Mouse (Mus musculus): ENCODE results near the gene Primpol. TPM values are rescaled to one million over a fixed set of nuclear protein-coding genes. Genes with fewer than 3 reads are reported as not detected.
A peak's percentile ranks its signal among the peaks of the same experiment; 100 is the strongest.
"Not testable (repeated sequence)": the region's sequence is repeated elsewhere in the genome, so short reads cannot be mapped to it uniquely, and the experiment has no call there.

Primpol gene
- total RNA-seq, 2 experiments from 2014 or later, result 11.0 to 13.3 TPM

DNA sequence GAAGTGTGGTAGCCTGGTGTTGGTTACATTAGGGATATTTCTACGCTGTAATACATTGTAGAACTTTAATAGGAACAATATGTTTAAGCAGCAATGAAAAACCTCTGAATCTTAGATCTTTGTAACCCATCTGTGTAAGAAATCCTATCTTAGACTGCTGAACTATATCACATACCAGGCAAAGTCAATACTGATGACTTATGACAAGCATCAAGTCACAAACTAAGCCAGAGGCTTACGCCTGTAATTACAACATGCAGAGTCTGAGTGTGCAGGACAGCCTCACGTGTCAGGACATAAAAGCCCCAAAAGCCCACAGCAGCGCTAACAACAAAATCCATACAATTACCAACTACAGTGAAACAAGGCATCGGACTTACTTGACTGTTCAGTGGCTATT lies 13.4 kb downstream of the Primpol start:
- no peak for DNase-seq

DNA sequence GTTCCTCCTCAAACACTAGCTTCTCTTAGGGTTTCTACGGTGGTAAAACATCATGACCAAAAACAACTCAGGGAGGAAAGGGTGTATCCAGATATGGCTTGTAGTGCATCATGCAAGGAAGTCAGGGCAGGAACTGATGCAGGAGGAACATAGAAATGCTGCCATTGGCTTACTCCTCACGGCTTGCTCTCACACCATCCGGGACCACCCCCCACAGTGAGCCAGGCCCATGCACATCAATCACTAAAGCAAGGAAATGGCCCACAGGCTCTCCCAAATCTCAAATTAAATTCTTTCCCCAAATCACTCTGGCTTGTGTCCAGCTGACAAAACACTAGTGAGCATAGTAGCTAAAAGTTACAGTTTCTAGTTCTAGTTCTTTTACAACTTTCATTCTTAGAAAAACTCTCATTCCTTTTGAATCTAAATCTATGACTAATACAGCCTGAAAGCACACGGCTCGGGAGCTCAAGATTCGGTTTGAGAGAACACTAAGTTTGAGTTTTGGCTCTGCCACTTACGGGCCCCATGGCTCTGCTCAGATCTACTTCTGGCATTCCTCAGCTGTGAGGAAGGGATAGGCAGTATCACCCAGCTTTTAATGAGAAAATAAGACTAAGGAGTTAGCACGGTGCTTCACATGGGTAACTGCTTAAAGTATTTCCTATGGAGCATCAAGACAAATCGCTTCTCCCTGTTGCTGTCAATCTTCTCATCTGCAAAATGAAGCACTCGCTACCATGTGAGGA lies 15.9 kb downstream of the Primpol start:
- no peak for DNase-seq

DNA sequence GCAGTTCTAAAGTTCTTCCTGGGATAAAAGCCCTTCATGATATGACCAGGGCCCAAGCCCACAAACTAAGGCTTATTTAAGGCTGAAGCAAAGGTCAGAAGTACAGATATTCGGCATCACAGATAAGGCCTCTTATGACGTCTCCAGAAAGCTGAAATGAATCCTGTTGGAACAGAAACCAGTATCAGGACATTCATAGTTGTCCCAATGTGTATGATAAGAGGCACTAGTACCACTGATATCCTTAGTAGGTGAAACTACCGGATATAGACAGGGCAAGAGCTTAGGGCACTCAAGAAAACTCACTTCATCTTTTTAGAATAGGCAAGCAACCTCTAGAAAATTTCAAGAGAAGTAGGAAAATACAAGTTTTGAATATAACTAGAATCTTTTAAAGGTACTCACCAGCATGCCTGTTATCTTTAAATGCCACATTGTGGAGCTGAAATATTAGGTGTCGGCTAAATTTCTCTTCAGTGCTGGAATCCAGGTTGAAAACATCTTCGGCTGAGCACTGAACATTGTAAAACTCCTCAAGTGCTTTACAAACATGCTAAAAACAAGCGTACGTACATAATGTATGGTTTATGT lies 17.6 kb downstream of the Primpol start:
- no peak for DNase-seq

DNA sequence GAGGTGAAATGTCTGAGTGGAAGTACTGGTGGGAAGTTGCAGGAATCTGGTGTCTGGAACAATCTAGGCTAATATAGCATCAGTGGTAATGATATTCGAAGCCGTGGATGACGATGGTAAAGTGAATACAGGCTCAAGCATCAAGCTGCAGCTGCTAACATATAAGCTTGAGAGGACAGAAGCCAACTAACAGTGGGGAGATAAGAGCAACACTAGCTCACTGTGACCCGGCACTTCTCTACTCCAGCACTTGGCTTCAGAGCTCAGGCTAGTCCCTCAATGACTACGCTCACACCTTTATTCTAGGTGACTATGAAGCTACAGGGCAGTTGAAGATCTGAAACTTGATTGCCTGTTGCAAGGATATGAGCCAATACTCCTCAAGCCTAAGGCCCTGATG lies 18.3 kb downstream of the Primpol start:
- no peak for DNase-seq

DNA sequence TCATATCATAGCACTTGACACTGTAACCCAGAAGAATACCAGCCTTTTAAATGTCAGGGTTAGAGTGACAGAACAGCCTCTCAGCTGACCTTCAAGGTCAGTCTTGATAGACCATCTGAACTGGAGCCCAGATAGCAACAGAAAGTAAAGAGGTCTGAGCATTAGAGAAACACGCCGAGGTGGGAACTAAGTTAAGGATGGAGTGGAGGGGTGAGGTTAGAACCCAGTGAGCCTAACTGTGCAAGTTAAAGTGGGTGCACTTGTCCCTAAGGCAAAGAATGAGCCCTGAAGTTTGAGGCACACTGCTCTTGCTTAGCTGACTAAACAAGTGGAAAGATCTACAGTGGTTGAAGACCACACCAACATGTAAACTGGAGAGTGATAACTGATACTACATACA lies 18.9 kb downstream of the Primpol start:
- DNase-seq, result peak in 1 of 2 experiments; percentile 19

DNA sequence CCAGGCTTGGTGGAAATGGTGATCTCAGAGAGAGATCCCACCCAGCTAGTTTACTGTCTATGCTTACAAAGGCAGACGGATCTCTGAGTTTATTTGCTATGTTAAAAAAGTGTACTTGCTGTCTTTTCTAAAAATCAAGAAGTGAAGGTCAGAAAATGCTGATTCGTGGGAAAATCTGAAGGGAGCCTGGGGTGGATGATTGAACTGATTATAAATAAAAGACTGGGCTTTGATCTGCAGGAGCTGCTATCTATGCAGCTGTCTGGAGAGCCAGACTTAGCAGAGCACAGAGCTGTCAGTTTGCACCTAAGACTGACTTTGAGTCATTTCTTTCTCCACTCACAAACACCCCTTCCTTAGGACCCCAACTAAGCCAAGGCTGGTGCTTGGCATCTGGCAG lies 19.6 kb downstream of the Primpol start:
- DNase-seq, result peak in 1 of 2 experiments; percentile 35

DNA sequence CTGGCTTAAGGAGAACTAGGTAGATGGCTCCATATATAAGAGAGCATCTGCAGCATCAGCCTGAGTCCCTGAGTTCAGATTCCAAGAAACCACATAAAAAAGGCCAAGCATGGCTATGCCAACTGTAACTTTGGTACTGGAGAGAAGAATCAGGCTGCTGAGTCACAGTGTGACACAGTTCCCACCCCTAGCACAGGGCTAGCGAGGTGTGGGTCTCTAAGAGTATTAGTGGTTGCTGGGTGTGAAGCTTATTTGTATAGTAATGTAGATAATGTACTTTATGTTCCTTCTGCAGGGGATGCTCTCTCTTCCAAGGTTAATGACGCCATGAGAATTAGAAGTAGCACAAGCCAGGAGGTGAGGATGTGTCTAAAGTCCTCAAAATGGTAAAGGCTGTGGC lies 20.5 kb downstream of the Primpol start:
- no peak for DNase-seq

DNA sequence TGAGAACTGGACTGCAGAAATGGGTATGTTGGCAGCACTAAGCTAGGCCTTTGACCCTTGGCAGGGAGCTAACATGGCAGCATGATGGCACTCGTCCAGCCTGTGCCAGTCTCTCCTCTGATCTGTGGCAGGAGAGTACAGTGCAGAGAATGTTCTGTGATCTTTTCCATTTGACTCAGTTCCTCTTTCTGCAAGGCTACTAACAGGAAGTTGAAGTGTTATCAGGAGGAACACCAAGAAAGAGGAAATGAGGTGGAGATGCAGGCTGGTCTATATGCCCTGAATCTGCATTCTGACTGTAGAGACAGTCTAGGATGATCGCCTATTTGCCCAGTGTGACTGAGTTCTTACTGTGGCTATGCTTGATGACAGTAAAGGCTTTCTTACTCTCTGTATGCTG lies 21.4 kb downstream of the Primpol start:
- peak in 1 of 2 experiments; percentile 35 for DNase-seq

DNA sequence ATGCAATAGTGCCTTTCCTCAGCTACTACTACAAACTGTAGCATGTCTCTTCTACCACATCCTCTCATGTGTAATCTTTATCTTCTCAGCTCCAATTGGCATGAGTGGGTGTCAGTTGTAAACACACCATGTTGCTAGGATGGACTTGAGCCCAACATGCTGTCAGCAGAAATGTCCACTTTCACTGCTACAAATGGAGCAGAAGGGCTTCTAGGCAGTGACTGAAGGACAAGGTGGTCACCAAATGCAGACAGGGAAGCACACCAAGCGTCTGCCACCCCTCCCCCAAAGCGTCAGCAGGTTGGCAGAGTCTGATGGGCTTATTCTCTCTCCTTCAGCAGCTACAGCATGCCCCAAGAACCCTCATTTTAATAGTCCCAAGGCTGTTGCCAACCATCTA lies 23.2 kb downstream of the Primpol start:
- DNase-seq, result no peak

DNA sequence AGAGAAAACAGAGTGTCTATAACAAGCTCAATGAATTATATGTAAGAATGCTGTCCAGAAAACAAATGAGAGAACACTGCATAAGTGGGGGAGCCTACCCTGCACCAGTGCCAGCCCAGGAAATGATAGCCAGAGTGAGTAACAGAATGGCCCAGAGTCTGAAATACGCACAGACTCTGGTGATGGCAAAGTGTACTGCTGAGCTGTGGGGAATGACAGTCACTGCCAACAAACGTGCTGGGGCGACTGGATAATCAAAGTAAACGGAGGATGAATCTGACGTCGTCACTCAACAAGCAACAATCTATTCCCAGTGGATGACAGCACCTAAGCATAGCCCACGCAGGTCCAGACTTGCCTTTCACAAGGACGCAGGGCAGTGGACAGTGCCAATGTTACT lies 23.9 kb downstream of the Primpol start:
- DNase-seq, result no peak

DNA sequence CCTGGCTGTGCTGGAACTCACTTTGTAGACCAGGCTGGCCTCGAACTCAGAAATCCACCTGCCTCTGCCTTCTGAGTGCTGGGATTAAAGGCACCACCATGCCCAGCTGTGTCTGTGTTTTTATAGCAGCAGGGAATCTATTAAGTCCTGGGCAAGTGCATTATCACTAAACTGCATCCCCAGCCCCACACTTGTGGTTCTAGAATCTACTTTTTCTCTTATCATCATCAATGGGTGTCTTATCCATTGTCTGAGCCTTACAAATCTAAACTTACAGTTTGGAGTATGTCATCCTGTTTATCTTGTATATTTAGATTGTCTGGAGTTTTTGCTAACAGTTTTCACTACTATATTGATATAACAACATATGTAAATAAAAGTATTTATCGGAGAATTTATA lies 28.3 kb downstream of the Primpol start:
- DNase-seq, result no peak

DNA sequence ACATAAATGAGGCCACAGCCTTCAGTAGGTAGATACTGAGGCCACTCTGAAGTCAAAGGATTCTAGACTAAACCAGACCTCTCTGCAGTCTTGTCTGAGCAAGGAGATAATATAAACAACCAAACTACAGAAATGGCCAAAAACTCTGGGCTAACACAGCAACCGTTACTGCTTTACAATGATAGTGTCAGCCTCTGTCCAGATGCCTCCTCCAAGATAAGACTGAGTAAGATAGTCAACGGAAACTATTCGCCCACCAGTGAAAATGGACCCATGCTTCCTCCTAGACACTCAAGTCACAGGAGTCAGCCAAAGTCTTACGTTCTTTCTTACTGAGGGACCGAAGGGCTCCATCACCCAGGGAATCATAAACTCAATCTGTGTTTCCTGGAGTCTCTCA lies 29.1 kb downstream of the Primpol start:
- no peak for DNase-seq

DNA sequence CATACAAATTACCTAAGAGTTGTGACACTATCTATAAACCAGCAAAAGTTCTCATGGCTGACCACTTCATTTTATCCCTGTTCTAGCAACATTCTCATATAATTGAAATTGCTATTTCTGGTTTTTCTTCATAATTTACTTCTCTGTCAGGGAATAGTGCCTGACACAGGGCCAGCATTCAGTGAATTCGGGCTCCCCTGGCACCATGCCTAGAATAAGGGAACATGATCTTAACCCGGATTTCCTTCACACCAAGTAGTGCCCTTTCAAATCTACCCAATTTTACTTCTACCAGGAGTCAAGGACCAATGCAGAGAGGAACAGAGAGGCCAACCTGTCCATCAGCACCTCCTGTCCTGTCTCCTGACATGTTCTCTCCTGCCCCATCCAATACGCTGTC lies 31.4 kb downstream of the Primpol start:
- DNase-seq, result no peak

DNA sequence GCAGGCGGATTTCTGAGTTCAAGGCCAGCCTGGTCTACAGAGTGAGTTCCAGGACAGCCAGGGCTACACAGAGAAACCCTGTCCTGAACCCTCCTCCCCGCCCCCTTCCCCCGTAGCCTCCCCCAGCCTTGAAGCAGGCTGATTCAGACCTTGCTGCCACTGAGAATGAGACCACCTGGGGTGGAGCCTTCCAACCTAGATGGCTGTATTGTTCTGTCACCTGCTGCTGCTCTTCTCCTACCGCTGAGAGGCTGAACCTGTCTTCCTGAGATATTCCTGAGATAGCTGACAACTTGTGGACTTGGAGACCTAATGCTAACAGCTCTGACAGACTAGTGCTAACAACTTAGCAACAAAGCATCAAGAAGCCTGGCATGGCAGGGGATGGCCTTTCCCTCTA lies 32.7 kb downstream of the Primpol start:
- not testable (repeated sequence) for DNase-seq

DNA sequence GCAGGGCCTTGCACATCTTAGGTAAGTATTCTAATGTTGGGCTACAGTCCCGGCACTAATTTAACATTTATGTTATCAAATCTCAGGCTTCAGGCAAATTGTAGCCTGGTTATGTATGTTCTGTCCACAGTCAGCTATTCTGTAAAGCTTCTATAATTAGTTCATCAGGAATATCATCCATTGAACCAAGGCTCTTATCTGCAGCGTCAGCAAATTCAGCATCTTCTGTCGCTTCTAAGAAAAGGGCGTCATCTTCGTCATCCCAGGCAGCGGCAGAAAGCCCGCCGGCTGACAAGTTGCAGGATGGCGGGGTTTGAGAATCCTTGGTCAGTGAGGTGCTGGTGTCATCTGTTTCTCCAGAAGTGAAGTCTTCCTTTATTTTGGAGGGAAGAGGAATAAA lies 38.2 kb downstream of the Primpol start:
- no peak for DNase-seq

DNA sequence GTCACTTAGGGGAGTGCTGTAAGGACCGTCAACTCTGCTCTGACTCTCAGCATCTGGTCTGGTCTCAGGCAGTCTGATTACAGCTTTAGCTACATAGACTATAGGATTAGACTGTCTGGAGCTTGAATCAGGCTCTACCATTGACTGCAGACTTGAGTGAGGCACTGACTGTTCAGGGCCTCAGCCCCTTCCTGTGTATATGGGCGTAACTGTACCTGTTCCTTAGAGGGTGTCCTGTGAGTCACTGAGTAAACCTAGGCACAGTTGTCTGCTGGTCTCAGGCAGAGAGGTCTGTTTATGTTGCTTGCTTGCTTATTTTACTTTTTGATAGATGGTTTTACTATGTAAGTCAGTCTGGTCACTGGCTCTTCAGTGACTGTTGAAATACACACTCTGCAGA lies 43.0 kb downstream of the Primpol start:
- DNase-seq, result no peak

DNA sequence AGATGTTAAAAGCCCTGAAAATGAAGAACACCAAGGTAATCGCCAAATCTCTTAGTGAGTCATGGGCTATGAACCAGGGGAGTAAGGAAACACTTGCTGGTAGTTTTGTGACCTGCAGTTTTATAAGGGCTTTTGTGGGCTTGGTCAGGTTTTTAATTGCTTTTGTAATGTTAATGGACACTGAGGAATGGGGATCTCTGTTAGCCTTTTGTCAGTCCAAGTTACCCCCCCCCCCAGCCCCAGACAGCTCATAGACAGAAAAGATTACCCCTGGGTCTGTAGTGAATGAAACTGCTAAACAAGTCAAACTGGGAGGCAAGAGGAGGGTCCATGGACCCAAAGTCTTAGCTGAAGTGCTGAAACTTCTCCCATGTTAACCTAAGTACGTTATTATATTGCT lies 43.6 kb downstream of the Primpol start:
- DNase-seq, result no peak

DNA sequence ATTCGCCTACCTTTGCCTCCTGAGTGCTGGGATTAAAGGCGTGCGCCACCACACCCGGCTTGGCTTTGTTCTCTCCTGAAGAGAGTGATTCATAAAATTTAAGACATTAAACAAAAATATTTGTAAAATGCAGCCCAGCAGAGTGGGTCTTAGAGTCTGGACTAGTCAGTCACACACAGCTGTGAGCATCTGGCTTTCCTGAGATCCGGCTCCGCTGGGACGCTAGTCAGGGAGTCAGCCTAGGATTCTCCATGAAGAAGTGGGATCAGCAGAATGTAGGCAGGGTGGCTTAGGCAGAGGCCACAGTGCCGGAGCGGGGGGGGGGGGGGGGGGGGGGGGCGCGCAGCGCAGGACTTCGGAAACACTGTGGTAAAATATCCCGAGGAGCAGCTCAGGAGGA lies 46.3 kb downstream of the Primpol start:
- no peak for DNase-seq

DNA sequence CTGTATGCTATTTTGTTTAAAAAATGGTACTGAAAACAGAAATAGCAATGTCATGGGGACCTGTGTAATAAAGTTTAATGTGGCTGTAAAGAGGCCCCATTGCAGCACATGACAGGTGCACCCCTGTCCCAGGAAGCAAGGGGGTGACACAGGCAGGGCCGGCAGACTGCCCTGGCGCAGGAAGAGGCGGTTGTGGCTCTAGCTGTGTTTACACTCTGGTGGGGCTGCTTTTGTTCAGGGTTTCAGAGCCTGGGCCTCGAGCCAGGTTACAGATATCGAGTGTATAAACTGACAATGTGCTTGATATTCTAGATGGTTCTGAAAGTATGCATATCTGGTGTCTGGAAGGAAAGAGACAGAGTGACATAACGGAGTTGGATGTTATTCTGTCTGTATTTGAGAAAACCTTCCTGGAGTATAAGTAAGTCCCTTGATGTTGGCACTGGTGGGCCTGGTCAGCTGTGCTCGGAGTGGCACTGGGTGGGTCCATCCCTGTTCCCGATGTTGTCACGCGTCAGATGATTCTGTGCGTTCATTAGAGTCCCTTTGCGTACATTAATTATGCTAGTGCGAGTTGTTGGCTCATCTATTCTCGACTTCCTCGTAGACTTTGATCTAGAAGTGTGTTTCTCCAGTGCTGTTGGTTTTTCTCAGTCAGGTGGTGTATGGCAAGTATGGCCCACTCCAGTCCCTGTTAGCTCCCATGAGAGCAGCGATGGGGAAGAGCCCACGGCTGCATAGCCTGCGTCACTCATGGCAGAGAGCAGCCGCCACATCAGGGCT lies 47.2 kb downstream of the Primpol start:
- no peak for DNase-seq

DNA sequence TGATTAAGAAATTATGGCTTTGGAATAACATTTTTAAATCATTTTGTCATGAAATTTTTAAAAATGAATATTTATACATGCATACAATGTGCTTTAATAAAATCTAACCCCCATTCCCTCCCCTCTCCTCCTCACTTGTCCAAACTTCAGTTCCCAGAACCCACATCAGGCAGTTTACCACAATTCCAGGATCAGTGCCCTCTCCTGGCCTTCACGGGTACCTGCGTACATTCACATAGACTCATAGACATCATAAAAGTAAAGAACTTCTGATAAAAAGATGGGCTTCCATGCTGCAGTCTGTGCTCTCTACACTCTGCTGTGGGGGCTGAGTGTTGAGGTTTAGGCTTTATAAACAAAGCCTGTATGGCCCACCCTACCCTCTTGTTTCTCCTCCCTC lies 48.1 kb downstream of the Primpol start:
- no peak for DNase-seq

DNA sequence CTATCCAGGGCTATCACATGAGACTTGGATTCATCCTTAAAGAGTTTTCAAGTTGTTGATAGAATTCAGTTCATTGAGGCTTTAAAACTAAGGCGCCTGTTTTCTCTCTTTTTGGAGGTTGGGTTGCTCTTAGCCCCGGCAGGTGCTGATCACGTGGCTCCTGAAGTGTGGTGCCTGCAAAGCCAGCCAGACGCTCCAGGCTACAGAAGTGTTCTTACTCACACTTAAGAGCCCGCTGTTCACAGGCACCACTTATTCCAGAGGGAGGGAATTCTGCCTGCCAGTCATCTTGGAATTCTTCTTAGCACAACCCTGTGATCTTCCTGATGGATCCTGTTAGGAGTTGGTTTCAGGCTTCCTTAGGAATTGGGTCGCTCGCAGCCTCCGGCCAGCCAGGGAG lies 49.1 kb downstream of the Primpol start:
- no peak for DNase-seq

DNA sequence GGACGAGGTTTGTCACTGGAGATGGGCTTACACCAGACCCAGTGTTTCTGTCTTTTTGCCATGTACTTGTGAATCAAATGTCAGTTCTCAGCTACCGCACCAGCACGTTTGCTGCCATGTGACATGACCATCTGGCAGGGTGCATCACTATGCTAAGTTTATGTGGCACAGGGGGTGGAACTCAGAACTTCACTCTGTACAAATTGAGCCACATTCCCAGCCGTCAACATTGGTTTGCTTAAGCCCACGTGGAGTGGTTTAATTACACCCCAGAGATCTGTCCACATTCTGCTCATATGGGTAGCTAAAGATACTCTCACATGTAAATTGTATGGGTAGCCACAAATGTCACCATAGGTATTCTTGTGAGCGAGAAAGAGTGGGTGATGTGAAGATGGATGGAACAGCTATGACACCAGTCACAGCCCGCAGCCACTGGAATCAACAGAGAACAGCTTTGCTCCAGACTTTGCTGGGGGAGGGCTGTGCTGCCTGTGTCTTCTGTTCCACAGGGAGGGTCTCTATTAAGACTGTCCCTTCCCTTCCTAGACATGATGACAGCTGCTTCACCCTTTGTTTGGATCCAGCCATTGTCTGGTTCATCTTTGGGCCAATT lies 50.0 kb downstream of the Primpol start:
- DNase-seq, result no peak

DNA sequence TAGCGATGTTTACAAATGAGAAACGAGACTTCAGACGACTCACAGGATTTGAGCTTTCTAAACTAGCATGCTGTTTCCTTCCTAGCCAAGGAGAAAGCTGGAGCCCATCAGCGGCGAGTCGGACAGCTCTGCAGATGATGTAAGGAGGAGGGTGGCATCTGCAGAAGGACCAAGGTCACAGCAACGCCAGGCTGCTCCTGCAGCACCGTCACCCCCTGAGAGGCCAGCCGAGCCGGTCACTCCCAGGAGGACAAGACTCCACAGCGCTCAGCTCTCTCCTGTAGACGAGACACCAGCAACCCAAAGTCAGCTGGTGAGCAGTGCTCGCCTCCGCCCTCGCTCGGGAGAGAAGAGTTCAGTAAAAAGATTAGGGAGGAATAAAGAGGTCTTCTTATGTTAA lies 54.7 kb downstream of the Primpol start:
- peak; percentile 47 to 57 for DNase-seq
